Mouse (Mus musculus) c-Kit-positive CD71-positive TER-119-negative erythroid progenitor cells, embryonic 14.5 days (primary cell): ENCODE data around the gene Tmem119.

Experiments
- DNase-seq: peaks from one replicate; pipeline ENCODE4 v3.0.0-alpha.2; 2013; ENCODE audit warnings: low read depth

The Tmem119 gene

GRCm38 (mm10) chr5:113761585-113761984 lies 38.7 kb downstream of the Tmem119 start:
- DNase-seq = no peak

DNA sequence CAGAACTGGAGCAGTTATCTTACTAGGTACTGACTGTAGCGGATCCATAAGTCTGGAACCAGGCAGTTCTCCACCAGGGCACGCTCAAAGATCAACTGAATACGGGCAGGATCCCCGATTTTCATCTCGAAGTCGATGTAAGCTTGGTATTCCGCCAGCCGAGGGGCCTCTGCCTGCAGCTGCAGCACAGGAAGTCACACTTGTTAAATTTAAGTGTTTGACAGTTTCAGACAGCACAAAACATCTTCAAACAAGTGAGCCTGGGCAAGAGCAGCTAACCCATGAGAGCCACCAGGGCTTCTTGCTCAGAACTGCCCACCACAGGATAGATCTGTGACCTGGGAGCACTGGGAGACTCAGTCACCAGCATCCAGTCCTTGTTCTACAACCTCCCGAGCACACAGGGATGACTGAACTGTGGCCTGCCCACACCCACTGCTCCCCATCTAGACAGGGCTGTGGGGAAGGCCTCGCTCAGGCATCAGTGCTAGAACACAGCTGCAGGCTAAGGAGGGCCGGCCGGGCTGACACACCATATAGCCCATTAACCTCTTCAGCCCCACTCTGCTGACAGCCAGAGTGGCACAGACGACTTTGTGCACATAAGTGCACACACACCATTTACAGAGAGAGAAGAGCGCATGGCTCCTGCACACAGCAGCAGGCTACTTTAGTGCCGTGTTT lies 44.8 kb downstream of the Tmem119 start:
- no peak for DNase-seq

GRCm38 (mm10) chr5:113751521-113752157 lies 48.7 kb downstream of the Tmem119 start:
- no peak for DNase-seq

DNA sequence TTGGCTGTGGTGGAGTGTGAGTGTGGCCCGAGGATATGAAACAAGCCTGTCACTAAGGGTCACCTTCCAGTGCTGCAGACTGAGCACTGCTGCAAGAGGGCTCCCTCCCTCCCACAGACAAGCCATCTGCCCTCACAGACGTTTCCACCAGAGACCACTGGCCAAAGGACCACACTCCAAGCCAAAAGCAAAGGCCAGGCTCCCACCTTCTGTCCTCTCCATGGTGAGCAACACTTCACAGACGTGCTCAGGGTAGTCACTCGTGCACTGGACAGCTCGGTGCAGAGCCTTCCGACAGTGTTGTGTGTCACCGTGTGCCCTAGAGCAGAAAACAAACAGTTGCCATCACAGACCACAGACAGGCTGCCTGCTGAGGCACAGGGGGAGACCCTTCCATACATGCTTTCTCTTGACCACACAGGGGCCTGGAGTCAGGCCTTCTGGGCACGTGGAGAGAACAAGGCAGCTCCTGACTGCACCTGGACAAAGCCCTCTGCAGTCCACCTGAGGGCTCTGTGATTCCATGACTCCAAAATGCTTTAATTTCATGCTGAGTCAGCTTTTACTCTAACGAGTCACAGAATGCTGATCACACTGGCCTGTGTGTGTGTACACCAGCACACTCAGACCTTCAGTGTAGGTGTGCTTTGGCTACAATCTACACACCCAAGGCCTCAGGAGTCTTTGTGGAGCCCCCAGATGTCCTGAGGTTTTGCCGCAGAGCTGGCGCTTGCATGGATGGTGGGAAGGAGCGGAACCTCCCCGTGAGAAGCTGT lies 51.6 kb downstream of the Tmem119 start:
- no peak for DNase-seq

DNA sequence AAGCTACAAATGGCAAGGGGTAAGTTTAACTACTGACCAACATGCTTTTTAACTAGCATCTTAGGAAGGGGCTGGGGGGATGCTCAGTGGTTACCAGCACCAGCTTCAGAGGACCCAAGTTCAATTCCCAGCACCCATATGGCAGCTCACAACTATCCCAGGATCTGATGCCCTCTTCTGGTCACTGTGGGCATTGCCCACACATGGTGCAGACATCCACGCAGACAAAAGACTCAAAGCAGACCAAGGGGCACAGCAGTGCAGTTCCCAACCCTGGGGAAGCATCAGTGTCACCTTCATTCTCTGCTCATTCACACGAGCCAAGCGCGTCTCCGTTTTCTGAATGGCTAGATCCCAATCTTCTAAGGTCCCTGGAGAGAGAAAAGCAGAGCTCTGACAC lies 52.7 kb downstream of the Tmem119 start:
- no peak for DNase-seq
